Mouse (Mus musculus): ENCODE results near the gene Matn4. TPM values are rescaled to one million over a fixed set of nuclear protein-coding genes. Genes with fewer than 3 reads are reported as not detected.

Matn4 gene
- polyA plus RNA-seq, 1 experiment, result 3.1 TPM

DNA sequence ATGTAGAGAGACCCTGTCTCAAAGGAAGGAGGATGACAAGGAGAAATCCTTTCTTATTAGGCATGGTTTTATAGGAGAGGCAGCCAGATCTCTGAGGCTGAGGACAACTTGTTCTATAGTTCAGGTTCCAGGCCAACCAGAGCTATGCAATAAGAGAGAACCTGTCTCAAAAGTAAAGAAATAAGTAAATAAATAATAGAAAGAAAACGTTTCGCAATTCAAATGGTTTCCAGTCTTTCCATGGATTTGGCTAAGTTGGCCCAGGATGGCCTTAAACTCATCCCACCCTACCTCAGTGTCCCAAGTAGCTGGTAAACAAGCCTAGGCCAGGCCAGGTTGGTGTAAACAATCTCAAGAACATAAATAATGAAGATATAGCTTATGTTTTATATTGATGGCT is 39.7 kb upstream of the Matn4 start:
- H3K4me3 ChIP-seq (ENCODE audit: insufficient read depth, low read length), result no peak overlapping the region
- H3K4me1 ChIP-seq (ENCODE audit: control insufficient read depth, insufficient read depth, low read length), result no peaks in the 10 kb centered on the region
- TF ChIP-seq POLR2A (IDR thresholded peaks at IDR 0.05; ENCODE audit: low read depth, low read length) (no peak), CTCF (IDR thresholded peaks at IDR 0.05; ENCODE audit: borderline replicate concordance, insufficient read depth, low read length) (no peak)
- no peak overlapping the region for H3K27ac ChIP-seq (ENCODE audit: insufficient read depth, low read length)

- Histone ChIP-seq H3K27ac (ENCODE audit: insufficient read depth, low read length) (peak within 1 kb of the TSS; percentile 68), H3K4me3 (ENCODE audit: insufficient read depth, low read length) (peak within 1 kb of the TSS; percentile 66), H3K4me1 (ENCODE audit: control insufficient read depth, insufficient read depth, low read length) (peaks cover 3% of the 10 kb centered on the region; the same call in 1 of the 2 replicates)
- TF ChIP-seq POLR2A (IDR thresholded peaks at IDR 0.05; ENCODE audit: low read depth, low read length), result no peak
- TF ChIP-seq CTCF (IDR thresholded peaks at IDR 0.05; ENCODE audit: borderline replicate concordance, insufficient read depth, low read length), result no peak
Measured at GRCm38 (mm10) chr2:164443460-164444000, 38.6 kb upstream of the Matn4 start, which contains the start of gene Sdc4. Gene Sdc4, minus strand, starts transcription at chr2:164443887.

DNA sequence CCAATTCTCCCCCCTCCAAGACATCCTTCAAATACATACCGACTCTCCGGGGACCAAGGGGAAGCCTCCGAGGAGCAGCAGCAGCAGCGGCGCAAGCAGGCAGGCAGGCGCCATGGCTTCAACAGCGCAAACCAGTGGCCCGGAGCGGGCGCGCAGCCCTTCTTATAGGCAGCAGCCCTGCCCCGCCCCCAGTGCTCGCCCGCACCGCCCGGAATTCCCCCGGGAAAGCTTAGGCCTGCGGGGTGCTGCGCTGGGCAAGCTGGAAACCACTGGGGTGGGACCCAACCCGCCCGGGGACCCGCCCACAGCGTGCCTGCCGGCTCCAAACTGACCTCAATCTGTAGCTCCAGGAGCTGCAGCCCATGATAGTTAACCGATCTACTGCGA is 38.1 kb upstream of the Matn4 start:
- Histone ChIP-seq H3K27ac (ENCODE audit: insufficient read depth, low read length) (peak overlapping the region; percentile 68), H3K4me1 (ENCODE audit: control insufficient read depth, insufficient read depth, low read length) (peaks cover 6% of the 10 kb centered on the region; the same call in 1 of the 2 replicates)

GRCm38 (mm10) chr2:164442315-164443050 is 37.5 kb upstream of the Matn4 start:
- H3K4me3 ChIP-seq (ENCODE audit: insufficient read depth, low read length), result peak overlapping the region; percentile 66
- peaks cover 10% of the 10 kb centered on the region for H3K4me1 ChIP-seq (ENCODE audit: control insufficient read depth, insufficient read depth, low read length)
- peak overlapping the region; percentile 68 for H3K27ac ChIP-seq (ENCODE audit: insufficient read depth, low read length)
- TF ChIP-seq POLR2A (IDR thresholded peaks at IDR 0.05; ENCODE audit: low read depth, low read length) (no peak; the same call in 1 of the 2 replicates), CTCF (IDR thresholded peaks at IDR 0.05; ENCODE audit: borderline replicate concordance, insufficient read depth, low read length) (no peak)

More for the DNA sequence above, 38.1 kb upstream of the Matn4 start:
- TF ChIP-seq CTCF (IDR thresholded peaks at IDR 0.05; ENCODE audit: borderline replicate concordance, insufficient read depth, low read length) (no peak), POLR2A (IDR thresholded peaks at IDR 0.05; ENCODE audit: low read depth, low read length) (peak; percentile 98)
- H3K4me3 ChIP-seq (ENCODE audit: insufficient read depth, low read length), result peak overlapping the region; percentile 66

DNA sequence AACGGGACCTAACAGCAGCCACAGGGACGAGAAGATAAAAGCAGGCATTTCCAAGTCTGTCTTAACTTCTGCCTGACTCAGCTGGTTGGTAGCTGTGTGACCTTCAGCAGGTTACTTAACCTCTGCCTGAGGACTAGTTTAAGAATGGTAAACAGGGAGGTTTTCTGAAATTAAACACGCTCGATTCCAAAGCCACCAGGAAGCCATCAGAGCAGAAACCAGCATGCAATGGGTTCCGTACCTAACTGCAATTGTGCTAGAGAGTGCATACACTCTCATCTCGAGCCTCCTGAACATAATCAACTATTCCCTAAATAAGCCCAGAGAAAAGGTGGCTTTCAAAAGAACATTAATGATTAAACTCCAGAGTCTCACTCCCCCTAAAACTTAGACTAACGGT is 36.8 kb upstream of the Matn4 start:
- TF ChIP-seq POLR2A (IDR thresholded peaks at IDR 0.05; ENCODE audit: low read depth, low read length), result no peak
- TF ChIP-seq CTCF (IDR thresholded peaks at IDR 0.05; ENCODE audit: borderline replicate concordance, insufficient read depth, low read length), result no peak
- Histone ChIP-seq H3K4me1 (ENCODE audit: control insufficient read depth, insufficient read depth, low read length) (peaks cover 12% of the 10 kb centered on the region), H3K27ac (ENCODE audit: insufficient read depth, low read length) (peak overlapping the region; percentile 68; the same call in 1 of the 2 replicates), H3K4me3 (ENCODE audit: insufficient read depth, low read length) (peak overlapping the region; percentile 66)

DNA sequence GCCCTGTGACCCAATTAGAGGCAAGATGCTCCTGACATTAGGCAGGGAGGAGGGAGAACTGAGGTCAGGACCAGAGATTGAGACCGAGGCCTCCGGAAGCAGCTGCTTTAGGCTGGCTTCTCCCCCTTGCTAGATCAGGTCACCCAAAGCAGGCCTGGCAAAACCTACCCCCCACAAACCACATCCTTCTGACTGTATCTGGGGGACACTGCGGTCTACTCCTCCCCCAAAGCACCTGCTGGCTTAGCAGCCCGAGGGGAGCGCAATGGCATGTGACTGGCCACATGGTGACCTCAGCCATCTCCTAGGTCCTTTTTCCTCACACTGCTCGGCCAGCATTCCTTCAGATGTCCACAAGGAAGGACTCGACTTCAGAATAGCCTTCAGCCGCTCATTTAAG is 36.2 kb upstream of the Matn4 start:
- Histone ChIP-seq H3K4me1 (ENCODE audit: control insufficient read depth, insufficient read depth, low read length) (peaks cover 13% of the 10 kb centered on the region), H3K27ac (ENCODE audit: insufficient read depth, low read length) (peak overlapping the region; percentile 68; the same call in 1 of the 2 replicates), H3K4me3 (ENCODE audit: insufficient read depth, low read length) (peak overlapping the region; percentile 66)
- TF ChIP-seq POLR2A (IDR thresholded peaks at IDR 0.05; ENCODE audit: low read depth, low read length) (no peak), CTCF (IDR thresholded peaks at IDR 0.05; ENCODE audit: borderline replicate concordance, insufficient read depth, low read length) (no peak)

- Histone ChIP-seq H3K4me3 (ENCODE audit: insufficient read depth, low read length) (no peak overlapping the region), H3K27ac (ENCODE audit: insufficient read depth, low read length) (peak overlapping the region; percentile 79), H3K4me1 (ENCODE audit: control insufficient read depth, insufficient read depth, low read length) (peaks cover 19% of the 10 kb centered on the region)
- TF ChIP-seq CTCF (IDR thresholded peaks at IDR 0.05; ENCODE audit: borderline replicate concordance, insufficient read depth, low read length) (no peak), POLR2A (IDR thresholded peaks at IDR 0.05; ENCODE audit: low read depth, low read length) (no peak)
Measured at GRCm38 (mm10) chr2:164440314-164440713, 35.4 kb upstream of the Matn4 start.

DNA sequence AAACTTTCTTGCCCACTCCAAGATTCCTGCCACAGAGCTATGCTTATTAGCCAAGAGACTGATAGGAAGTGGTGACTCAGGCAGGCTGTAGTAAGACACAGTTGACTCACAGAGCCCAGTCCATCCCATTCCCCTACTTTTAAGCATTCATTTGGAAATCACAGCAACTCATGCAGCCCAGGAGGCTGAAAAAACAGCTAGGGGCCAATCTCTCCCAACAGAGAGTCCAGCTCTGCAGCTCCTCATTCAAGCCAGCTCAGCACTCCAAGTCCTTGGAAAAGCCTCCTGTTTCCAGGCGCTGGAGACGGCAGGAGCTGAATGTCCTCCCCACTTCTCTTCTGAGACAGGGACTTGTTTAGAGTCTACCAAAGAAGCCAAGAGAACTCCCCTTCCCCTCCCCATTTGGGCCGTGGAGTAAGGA is 34.1 kb upstream of the Matn4 start:
- Histone ChIP-seq H3K4me3 (ENCODE audit: insufficient read depth, low read length) (no peak overlapping the region), H3K4me1 (ENCODE audit: control insufficient read depth, insufficient read depth, low read length) (peaks cover 23% of the 10 kb centered on the region), H3K27ac (ENCODE audit: insufficient read depth, low read length) (peak overlapping the region; percentile 79)
- TF ChIP-seq CTCF (IDR thresholded peaks at IDR 0.05; ENCODE audit: borderline replicate concordance, insufficient read depth, low read length) (no peak), POLR2A (IDR thresholded peaks at IDR 0.05; ENCODE audit: low read depth, low read length) (0 out of 2 replicates have a peak, but pooled peaks have one; percentile 27)

DNA sequence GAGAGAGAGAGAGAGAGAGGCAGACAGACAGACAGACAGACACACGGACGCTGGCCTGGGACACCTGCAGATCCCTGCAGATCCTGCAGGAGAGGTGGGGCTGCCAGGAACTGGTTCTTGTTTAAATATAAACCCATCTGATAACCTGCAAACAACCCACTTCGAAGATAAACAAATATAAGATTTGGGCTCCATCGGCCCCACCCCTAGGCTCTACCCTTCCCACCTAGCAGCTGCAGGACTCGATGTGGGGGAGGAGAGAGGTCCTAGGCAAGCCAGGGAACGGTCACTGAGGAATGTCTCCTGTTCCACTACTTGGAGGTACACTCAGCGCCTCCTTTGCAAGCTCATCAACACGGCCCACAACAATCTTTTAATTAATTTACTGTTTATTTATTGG is 33.3 kb upstream of the Matn4 start:
- no peak overlapping the region for H3K4me3 ChIP-seq (ENCODE audit: insufficient read depth, low read length)
- H3K4me1 ChIP-seq (ENCODE audit: control insufficient read depth, insufficient read depth, low read length), result peaks cover 23% of the 10 kb centered on the region
- TF ChIP-seq CTCF (IDR thresholded peaks at IDR 0.05; ENCODE audit: borderline replicate concordance, insufficient read depth, low read length) (no peak), POLR2A (IDR thresholded peaks at IDR 0.05; ENCODE audit: low read depth, low read length) (0 out of 2 replicates have a peak, but pooled peaks have one; percentile 8)
- H3K27ac ChIP-seq (ENCODE audit: insufficient read depth, low read length), result peak overlapping the region; percentile 78

- H3K4me1 ChIP-seq (ENCODE audit: control insufficient read depth, insufficient read depth, low read length), result peaks cover 23% of the 10 kb centered on the region
Measured at GRCm38 (mm10) chr2:164437710-164438109, 32.8 kb upstream of the Matn4 start.

More at GRCm38 (mm10) chr2:164437710-164438109, 32.8 kb upstream of the Matn4 start:
- no peak for TF ChIP-seq CTCF (IDR thresholded peaks at IDR 0.05; ENCODE audit: borderline replicate concordance, insufficient read depth, low read length)
- TF ChIP-seq POLR2A (IDR thresholded peaks at IDR 0.05; ENCODE audit: low read depth, low read length), result no peak
- Histone ChIP-seq H3K4me3 (ENCODE audit: insufficient read depth, low read length) (no peak overlapping the region), H3K27ac (ENCODE audit: insufficient read depth, low read length) (peak overlapping the region; percentile 78)
